8 mouse cellular contexts compared by ENCODE assay signal in genomic region chrX:12587192-12587957, GRCm38 (mm10). TPM values are rescaled to one million over a fixed set of nuclear protein-coding genes. Genes with fewer than 3 reads are reported as not detected.
DNase-seq lines count a peak whose midpoint lies in the region; ATAC-seq lines count a peak whose summit lies in the region.

TSS of gene Atp6ap2 (plus strand) at chrX:12587801.

- peak; percentile 96 for ATAC-seq in inflammation-experienced regulatory T-cells, adult 6 months
- peak; percentile 100 for ATAC-seq in megakaryocyte-erythroid progenitor cell, adult 5-6 weeks (replicated peaks; ENCODE audit: low FRiP score, low TSS enrichment, poor library complexity, severe bottlenecking)

- peak; percentile 93 to 98 for DNase-seq in adrenal gland, adult (ENCODE audit: inconsistent age in 2 of 2, low spot score in 1 of 2)
- peak; percentile 94 for DNase-seq in embryo, embryonic 10.5 days (ENCODE audit: low spot score)
- DNase-seq in gastrocnemius, postnatal 14 days: peak; percentile 91
- DNase-seq in left cerebral cortex, postnatal 10 days (ENCODE audit: extremely low spot score in 1 of 2, low spot score in 2 of 2): peak; percentile 92 to 95
- peak; percentile 90 for DNase-seq in right cerebral cortex, postnatal 25 days
- peak; percentile 86 to 90 for DNase-seq in urinary bladder, postnatal 4 days (ENCODE audit: low spot score in 2 of 2)

- intact Hi-C loops in gastrocnemius, postnatal 14 days (cut with DNase I; ENCODE audit: low total_unique reads): no loop called here
- intact Hi-C loops in left cerebral cortex, postnatal 10 days (cut with DNase I): no loop called here

RNA-seq across cellular contexts. Expression of gene Atp6ap2, which starts in this region (rescaled TPM):
- total RNA-seq in gastrocnemius, postnatal 14 days (2021): 10 to 100 TPM; 11.1 to 13.7 TPM
- polyA plus RNA-seq in inflammation-experienced regulatory T-cells, adult 6 months (2017; shearing (Covaris generic)): 10 to 100 TPM; 64.5 to 73.0 (median 68.4) TPM
- 100 to 1,000 TPM; 209 to 221 TPM for total RNA-seq in left cerebral cortex, postnatal 10 days (2021)
- 25.3 and 29.4 TPM in 2 replicates for total RNA-seq in megakaryocyte-erythroid progenitor cell, adult 5-6 weeks (2014; fragmentation: Nextera tagmentation)
- 49.0 and 50.7 TPM in 2 replicates for total RNA-seq in megakaryocyte-erythroid progenitor cell, adult 5-6 weeks (2017)

Comparison
In these comparisons a context has a peak if more than half of its experiments do, and no peak if none do; other contexts are left out.
1. Peak in every context shown above with its lines: DNase-seq and ATAC-seq.
2. RNA of gene Atp6ap2 (total RNA-seq): 209 to 221 TPM in left cerebral cortex, postnatal 10 days; 25.3 to 50.7 TPM in megakaryocyte-erythroid progenitor cell, adult 5-6 weeks and 11.1 to 13.7 TPM in gastrocnemius, postnatal 14 days; every median in the first group is over 4 times any median in the second.